Mouse (Mus musculus): Measurements from ENCODE around the gene Slx4.

DNA sequence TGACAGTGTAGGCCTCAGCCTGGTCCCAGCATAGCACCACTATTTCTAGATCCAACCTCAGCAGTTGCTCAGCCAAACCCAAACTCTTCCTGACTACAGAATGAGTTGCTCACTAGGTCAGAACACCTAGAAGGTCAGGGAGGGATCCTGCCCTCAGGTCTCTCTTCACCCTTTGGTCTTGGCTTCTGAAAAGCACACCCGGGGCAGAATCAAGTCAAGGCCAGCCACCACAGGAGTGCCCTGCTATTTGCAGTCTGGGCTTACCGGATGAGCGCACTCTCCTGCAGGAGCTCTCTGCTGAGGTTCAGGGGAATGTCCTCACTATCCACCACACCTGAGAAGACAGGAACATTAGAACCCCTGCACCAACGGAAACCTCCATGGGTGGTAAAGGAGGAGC lies 49.0 kb upstream of the Slx4 start:
- TF ChIP-seq POLR2A (IDR thresholded peaks at IDR 0.05; ENCODE audit: borderline replicate concordance, insufficient read depth, low read length) (no peak), CTCF (IDR thresholded peaks at IDR 0.05; ENCODE audit: borderline replicate concordance, insufficient read depth, low read depth, low read length) (no peak)

Measured in cerebellum, adult 2 months (tissue).